Mouse (Mus musculus): ENCODE data around the gene Car5a.

GRCm38 (mm10) chr8:121934923-121935322, 9.8 kb downstream of the Car5a start:
- TF ChIP-seq POLR2A (IDR thresholded peaks at IDR 0.05; ENCODE audit: insufficient read depth, low read depth, low read length) (no peak), CTCF (IDR thresholded peaks at IDR 0.05; ENCODE audit: insufficient read depth, low read depth, low read length) (no peak)

Measured in olfactory bulb, adult 2 months (tissue).